Mouse (Mus musculus) layer of hippocampus, adult 8-10 months (tissue): ENCODE results near the gene D430019H16Rik. TPM values are rescaled to one million over a fixed set of nuclear protein-coding genes. Genes with fewer than 3 reads are reported as not detected.

ENCODE experiments used
- DNase-seq, 2 experiments: peaks; one replicate each; pipeline ENCODE4 v3.0.0; 2022; ENCODE audit warnings: low spot score in 2 of 2
- total RNA-seq, 4 experiments: library from RNA; stranded (reverse); gene quantifications; 2 replicates each; pipeline ENCODE4 v1.2.4; 2022

The D430019H16Rik gene
- total RNA-seq, result 100 to 1,000 TPM in 2 of 4 experiments, 10 to 100 TPM in 2; 90.0 to 116 (median 99.9) TPM

- peak; percentile 58 to 69 for DNase-seq
These were observed at the start of gene D430019H16Rik for GRCm38 (mm10) chr12:105453670-105454257. D430019H16Rik (plus strand) TSS chr12:105453856.

DNA sequence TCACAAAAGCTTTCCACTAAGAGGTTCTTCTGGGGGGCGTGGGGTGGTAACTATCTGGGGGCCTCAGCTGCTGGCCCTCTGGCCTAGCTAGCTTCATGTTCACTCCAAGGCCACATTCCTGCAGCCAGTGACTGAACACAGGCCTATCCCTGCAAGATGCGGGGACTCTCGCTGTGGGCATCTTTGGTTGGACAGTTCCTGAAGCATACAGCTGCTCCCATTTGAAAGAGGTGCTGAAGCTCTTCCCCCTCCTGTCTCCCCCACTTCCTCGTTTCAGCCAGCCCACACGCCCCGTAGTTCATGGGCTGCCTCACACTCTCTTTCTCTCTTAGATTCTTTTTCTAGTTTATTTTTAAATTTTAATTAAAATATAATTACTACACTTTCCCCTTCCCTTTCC, 47.6 kb upstream of the D430019H16Rik start:
- DNase-seq, result no peak

- no peak for DNase-seq
These were observed 39.7 kb upstream of the D430019H16Rik start for GRCm38 (mm10) chr12:105413909-105414308.

DNA sequence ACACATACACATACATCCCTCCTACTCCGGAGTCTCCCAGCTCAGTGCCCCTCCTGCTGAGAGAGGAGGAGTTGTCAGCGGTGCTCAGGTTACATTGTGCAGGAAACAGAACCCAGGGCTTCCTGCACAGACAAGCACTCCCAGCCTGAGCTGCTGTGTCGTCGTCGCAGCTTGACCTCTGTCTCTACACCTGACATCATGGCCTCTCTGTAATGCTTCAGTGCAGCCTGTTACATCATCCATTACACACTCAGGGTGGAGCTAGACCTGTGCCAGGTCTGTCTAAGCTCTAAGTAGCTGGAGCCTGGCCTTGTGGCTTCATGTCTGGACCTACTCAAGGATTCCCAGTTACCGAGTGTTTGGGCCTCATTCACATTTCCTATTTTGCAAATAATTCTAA, 33.2 kb upstream of the D430019H16Rik start:
- DNase-seq, result no peak

- no peak for DNase-seq
These were observed 27.1 kb upstream of the D430019H16Rik start for GRCm38 (mm10) chr12:105426541-105426940.

DNA sequence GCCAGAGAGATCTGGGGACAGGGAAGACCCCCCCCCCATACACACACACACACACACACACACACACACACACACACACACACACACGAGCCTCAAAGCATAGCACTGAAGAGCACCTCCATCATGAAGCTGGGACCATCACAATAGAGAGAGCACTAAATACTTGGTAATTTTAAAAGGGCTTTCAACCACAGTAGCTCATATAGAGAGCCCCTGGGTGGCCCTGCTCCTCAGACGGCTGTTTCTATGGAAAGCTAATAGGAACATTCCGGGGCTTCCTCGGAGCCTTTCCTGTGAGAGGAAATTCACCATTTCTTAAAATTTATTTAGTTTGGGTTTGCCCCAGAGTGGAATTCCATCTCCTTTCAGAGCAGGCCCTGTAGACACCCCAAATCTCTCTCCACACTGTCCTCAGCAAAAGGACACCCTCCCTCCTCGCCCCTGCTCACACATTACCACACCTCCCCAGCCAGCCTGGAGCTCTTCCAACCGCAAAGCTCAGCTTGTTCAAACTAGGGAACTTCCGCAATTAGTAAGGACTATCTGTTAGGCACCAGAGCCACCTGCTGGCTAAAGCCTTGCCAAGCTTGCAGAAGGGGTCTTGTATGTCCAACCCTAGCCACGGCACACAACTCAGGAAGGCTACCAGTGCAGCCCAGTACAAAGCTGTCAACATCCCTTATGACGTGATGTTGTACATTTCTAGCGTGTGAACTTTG, 26.5 kb upstream of the D430019H16Rik start:
- DNase-seq, result peak; percentile 65 to 79

DNA sequence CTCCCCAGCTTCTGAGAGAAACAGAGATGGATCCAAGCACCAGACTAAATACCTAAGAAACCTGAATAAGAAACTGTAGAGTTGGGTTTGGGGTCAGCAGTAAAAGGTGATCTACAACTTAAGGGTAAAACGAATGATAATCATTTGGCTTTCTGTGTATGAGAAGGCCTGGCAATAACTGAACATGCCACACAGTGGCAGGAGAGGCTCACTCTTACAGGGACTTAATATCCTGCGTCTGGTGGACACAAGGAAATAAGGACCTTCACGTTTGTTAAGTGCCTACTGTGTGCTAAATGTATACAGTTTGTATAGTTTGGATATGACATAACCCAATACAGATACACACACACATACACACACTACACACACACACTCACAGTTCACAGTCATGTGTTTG, 21.8 kb upstream of the D430019H16Rik start:
- peak in 1 of 2 experiments; percentile 30 for DNase-seq

DNA sequence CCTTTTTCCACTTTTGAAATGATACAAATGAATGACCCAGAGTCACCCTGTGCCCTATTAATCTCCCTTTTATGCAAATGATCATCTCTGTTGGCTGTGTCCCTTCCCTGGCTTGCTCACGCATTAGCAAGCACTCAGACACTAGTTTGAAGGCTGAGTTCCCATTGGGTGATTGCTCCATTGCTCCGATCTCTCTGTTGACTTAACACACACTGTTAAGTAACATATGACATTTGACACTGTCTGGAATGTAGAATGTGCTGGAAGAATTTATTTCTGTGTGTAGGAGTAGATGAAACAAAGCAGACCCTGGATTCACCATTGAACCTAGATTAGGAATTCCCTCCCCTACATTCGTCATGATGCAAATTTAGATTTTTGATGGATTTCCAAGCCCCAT, 20.8 kb upstream of the D430019H16Rik start:
- DNase-seq, result no peak

GRCm38 (mm10) chr12:105438259-105438658, 15.4 kb upstream of the D430019H16Rik start:
- peak; percentile 40 to 42 for DNase-seq

DNA sequence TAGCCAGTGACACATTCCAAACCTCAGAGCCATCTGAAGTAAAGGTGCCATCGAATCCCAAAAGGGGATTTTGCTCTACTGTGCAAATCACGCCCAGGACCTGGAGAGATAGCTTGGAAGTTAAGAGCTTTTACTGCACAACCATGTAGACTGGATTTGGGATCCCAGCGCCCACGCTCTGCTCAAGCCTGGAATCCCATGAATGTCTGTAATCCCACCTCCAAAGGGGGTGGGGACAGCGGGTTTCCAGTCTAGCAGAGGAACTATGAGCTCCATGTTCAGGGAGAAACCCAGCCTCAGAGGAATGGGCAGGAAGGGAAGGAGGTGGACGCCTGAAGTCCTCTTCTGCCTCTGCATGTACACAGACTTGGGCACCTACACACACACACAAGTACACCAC, 13.7 kb upstream of the D430019H16Rik start:
- DNase-seq, result no peak

GRCm38 (mm10) chr12:105443569-105443968, 10.1 kb upstream of the D430019H16Rik start:
- no peak for DNase-seq

GRCm38 (mm10) chr12:105445767-105446166, 7.9 kb upstream of the D430019H16Rik start:
- no peak for DNase-seq

GRCm38 (mm10) chr12:105449239-105449638, 4.4 kb upstream of the D430019H16Rik start:
- no peak for DNase-seq

- no peak for DNase-seq
These were observed 804 bp downstream of the D430019H16Rik start for GRCm38 (mm10) chr12:105454258-105455062.

DNA sequence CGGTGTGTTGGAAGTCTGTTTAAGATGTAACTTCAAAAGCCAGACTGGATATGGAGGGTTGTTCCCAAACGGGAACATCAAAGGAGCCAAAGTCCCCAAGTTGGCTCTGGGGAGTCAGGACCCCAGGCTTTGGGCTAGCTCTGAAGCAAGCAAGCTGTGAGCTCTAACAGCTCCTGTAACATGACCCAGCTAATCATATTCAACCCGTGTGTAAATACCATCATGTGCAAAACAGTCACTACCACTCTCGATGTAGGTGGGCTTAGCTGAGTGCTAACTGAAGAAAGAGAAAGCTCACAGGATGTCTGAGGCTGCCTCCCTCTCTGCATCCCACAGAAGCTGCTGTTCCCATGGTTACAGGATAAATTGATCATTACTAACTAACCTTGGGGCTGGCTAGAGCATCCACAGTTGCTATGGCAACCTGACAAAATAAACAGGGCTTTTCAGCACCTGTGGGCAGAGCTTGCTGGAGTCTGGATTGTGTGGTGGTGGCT, 1.5 kb downstream of the D430019H16Rik start:
- DNase-seq, result peak; percentile 63 to 69

- no peak for DNase-seq
These were observed 5.1 kb downstream of the D430019H16Rik start for GRCm38 (mm10) chr12:105458791-105459190.

GRCm38 (mm10) chr12:105461066-105461465, 7.4 kb downstream of the D430019H16Rik start:
- no peak for DNase-seq

DNA sequence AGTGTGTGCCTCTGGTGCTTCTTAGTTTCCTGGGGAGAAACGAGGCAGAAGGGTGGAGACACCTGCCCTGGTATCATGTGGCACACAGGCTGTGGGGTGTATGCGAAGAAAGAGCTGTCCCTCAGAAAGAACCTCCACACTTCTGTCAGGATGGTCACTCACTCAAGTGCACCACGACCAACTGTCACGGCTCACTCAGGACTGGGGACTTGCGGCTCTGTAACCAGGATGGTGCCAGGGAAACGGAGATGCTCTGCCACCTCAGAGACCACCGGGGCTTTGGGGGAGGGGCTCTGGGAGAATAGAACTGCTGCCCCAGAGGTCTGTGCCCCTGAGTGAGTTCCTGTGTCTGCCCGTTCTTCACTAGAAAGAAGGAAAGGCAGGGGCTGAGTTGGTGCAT, 15.4 kb downstream of the D430019H16Rik start:
- DNase-seq, result no peak

DNA sequence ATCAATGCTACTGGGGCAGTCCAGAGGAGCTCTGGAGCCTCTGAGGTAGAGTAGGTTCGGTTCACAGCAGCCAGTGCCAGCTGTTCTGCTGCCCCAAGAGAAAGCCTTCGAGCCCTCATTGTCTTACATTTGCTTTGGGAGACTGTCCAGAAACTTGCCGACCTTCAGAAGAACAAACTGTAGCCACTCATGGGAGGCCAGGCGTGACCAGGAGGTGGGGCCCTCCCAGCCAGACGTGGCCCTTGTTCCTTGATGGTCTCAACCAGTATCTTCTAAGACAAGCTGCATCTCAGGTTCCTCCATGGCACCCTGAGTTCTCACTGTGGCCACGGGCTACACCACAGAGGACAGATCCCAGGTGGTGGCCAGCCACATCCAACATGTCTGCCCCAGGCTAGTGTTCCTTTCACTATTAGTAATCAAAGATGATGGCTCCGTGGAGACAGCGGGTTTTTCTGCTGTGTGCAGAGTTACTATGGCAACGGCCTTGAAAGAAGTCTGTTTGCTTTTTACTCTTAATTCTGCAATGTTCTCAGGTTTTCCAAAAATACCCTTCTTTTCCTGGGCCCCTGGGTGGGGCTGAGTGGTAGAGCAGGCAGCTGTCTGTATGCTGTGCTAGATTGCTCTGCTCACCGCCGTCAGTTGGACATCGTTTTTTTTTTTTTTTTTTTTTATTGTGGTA, 21.7 kb downstream of the D430019H16Rik start:
- DNase-seq, result peak in 1 of 2 experiments; percentile 58

DNA sequence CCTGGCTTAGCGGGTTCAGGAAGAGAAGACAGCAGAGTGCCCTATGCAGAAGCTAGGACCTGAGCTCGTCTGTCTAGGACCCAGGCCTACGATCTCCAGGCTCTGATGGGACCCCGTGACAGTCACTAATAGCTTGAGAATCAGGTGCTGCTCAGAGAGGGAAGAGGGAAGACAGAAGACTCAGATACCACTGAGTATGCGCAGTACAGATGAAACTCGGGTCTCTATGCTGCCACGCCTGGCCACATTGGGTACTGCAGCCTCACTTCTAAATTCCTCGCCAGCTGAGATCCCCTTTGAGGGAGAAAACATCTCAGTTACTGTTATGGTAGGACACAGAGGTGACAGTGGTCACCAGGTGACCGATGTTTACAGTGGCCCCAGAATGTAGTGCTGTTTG, 22.8 kb downstream of the D430019H16Rik start:
- peak in 1 of 2 experiments; percentile 75 for DNase-seq

DNA sequence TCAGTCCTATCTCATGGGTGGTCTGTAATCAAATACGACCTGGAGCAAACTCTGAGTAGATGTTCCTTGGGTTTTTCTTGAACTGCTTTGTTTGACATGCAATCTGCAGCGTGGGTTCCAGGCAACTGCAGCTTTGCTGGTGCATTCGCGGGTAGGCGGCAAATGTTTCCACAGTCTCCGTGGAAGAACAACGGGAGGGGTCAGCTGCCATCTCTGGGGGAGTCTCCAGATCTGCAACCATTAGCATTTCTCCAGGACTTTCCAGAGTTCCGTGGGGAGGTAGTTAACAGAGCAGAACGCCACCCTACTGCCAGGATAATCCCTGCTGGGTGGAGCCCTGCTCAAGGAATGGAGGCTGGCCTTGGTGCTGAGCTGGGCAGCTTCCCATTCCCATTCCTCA, 23.3 kb downstream of the D430019H16Rik start:
- no peak for DNase-seq
